Mouse (Mus musculus): ENCODE data around the gene H6pd. TPM values are rescaled to one million over a fixed set of nuclear protein-coding genes. Genes with fewer than 3 reads are reported as not detected.

H6pd gene
- polyA plus RNA-seq, 1 experiment: 14.9 TPM

GRCm38 (mm10) chr4:149988301-149988700, 20.5 kb downstream of the H6pd start:
- H3K4me3 ChIP-seq (ENCODE audit: insufficient read depth, poor library complexity, severe bottlenecking): no peak overlapping the region
- H3K79me3 ChIP-seq (ENCODE audit: low read depth): no peaks in the 10 kb centered on the region
- peaks cover 1% of the 10 kb centered on the region for H3K36me3 ChIP-seq (ENCODE audit: control insufficient read depth, insufficient read depth)
- H3K79me2 ChIP-seq (ENCODE audit: control insufficient read depth, insufficient read depth): no peaks in the 10 kb centered on the region
- H3ac ChIP-seq (ENCODE audit: control insufficient read depth, insufficient read length, low read depth): no peak overlapping the region
- no peaks in the 10 kb centered on the region for H3K27me3 ChIP-seq (ENCODE audit: control insufficient read depth, insufficient read depth, insufficient read length)
- TF ChIP-seq MAX (IDR thresholded peaks at IDR 0.05) (no peak), FOSL1 (IDR thresholded peaks at IDR 0.05; ENCODE audit: insufficient read depth, low read length, poor library complexity, severe bottlenecking) (no peak), USF1 (IDR thresholded peaks at IDR 0.05; ENCODE audit: low read depth) (no peak), MYOD1 (IDR thresholded peaks at IDR 0.05; ENCODE audit: control insufficient read depth, insufficient read length, low read depth) (no peak), MYOG (IDR thresholded peaks at IDR 0.05; ENCODE audit: control insufficient read depth, extremely low read depth, insufficient read length) (no peak), CEBPB (IDR thresholded peaks at IDR 0.05; ENCODE audit: low read depth) (no peak), CTCF (IDR thresholded peaks at IDR 0.05; ENCODE audit: control insufficient read depth, insufficient read depth, insufficient read length) (no peak)

DNA sequence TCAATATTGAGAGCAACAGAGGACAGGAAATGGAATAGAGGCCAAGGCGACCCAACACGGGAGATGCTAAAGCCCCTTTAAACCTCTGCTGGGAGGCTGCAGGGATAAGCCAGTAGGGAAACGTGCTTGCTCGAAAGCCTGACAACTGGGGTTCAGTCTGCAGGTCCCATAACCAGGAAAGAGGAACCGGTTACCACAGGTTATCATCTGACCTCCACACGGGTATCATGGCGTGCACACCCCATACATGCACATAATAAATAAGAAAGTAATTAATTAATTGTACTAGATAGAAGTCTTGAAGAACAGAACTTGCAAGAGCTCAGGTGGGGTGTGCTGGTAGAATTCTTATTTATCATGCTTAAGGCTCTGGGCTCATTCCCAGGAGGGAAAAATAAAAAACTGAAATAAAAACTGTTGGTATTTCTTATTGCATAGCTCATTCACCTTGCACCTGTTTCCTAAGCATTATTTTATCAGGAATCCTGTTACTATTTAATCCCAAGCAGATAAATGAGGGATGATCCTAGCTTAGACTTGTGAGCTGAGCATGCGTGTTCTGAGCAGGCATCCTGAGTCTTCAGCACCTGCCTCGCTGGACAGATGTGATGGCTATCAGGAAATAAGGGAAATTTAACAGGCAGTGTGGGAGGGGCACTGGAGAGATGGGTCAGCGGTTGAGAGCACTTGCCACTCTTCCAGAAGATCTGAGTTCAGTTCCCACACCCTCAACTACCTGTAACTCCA, 22.0 kb downstream of the H6pd start:
- no peaks in the 10 kb centered on the region for H3K79me3 ChIP-seq (ENCODE audit: low read depth)
- no peaks in the 10 kb centered on the region for H3K27me3 ChIP-seq (ENCODE audit: control insufficient read depth, insufficient read depth, insufficient read length)
- peaks cover 3% of the 10 kb centered on the region for H3K36me3 ChIP-seq (ENCODE audit: control insufficient read depth, insufficient read depth)
- no peak for TF ChIP-seq MYOD1 (IDR thresholded peaks at IDR 0.05; ENCODE audit: control insufficient read depth, insufficient read length, low read depth)
- TF ChIP-seq MAX (IDR thresholded peaks at IDR 0.05): no peak
- TF ChIP-seq MYOG (IDR thresholded peaks at IDR 0.05; ENCODE audit: control insufficient read depth, extremely low read depth, insufficient read length): no peak
- TF ChIP-seq FOSL1 (IDR thresholded peaks at IDR 0.05; ENCODE audit: insufficient read depth, low read length, poor library complexity, severe bottlenecking): no peak
- TF ChIP-seq CTCF (IDR thresholded peaks at IDR 0.05; ENCODE audit: control insufficient read depth, insufficient read depth, insufficient read length): no peak
- no peak for TF ChIP-seq CEBPB (IDR thresholded peaks at IDR 0.05; ENCODE audit: low read depth)
- no peak for TF ChIP-seq USF1 (IDR thresholded peaks at IDR 0.05; ENCODE audit: low read depth)
- no peak overlapping the region for H3K4me3 ChIP-seq (ENCODE audit: insufficient read depth, poor library complexity, severe bottlenecking)
- no peaks in the 10 kb centered on the region for H3K79me2 ChIP-seq (ENCODE audit: control insufficient read depth, insufficient read depth)
- no peak overlapping the region for H3ac ChIP-seq (ENCODE audit: control insufficient read depth, insufficient read length, low read depth)

DNA sequence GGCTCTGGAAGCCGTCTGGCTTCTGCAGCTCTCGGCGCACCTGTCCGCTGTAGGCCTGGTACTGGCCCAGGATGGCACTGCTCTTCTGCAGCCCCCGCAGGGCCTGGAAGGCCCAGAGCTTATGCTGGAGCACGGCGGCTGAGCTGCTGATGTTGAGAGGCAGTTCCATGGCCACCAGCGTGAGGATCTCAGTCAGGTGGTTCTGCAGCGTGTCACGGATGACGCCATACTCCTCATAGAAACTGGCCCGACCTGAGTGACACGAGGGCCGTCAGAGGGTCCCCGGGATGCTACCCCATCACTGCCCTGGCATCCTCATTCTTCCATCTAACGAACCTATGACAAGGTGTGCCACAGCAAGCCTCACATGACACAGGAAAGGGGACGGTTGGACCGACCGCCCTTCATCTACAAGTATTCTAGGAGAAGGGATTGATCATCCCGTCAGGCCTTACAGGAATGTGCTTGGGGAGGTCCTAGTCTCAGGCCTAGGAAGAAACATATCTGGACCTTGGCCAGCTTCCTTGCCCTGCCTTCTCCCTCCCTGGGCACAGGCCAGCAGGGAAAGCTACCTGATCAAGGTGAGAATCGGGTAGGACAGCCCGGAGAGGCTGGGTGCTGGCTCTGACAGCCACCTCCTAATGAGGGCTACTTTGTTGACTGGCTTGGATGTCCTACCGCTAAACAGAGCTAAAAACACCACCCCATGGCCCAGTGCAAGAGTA, 24.7 kb downstream of the H6pd start:
- Histone ChIP-seq H3K36me3 (ENCODE audit: control insufficient read depth, insufficient read depth) (peaks cover 12% of the 10 kb centered on the region), H3ac (ENCODE audit: control insufficient read depth, insufficient read length, low read depth) (no peak overlapping the region), H3K79me2 (ENCODE audit: control insufficient read depth, insufficient read depth) (no peaks in the 10 kb centered on the region), H3K27me3 (ENCODE audit: control insufficient read depth, insufficient read depth, insufficient read length) (no peaks in the 10 kb centered on the region), H3K79me3 (ENCODE audit: low read depth) (no peaks in the 10 kb centered on the region), H3K4me3 (ENCODE audit: insufficient read depth, poor library complexity, severe bottlenecking) (no peak overlapping the region)
- TF ChIP-seq CTCF (IDR thresholded peaks at IDR 0.05; ENCODE audit: control insufficient read depth, insufficient read depth, insufficient read length) (no peak), MAX (IDR thresholded peaks at IDR 0.05) (no peak), FOSL1 (IDR thresholded peaks at IDR 0.05; ENCODE audit: insufficient read depth, low read length, poor library complexity, severe bottlenecking) (no peak), CEBPB (IDR thresholded peaks at IDR 0.05; ENCODE audit: low read depth) (no peak), MYOD1 (IDR thresholded peaks at IDR 0.05; ENCODE audit: control insufficient read depth, insufficient read length, low read depth) (no peak), USF1 (IDR thresholded peaks at IDR 0.05; ENCODE audit: low read depth) (no peak), MYOG (IDR thresholded peaks at IDR 0.05; ENCODE audit: control insufficient read depth, extremely low read depth, insufficient read length) (no peak)

DNA sequence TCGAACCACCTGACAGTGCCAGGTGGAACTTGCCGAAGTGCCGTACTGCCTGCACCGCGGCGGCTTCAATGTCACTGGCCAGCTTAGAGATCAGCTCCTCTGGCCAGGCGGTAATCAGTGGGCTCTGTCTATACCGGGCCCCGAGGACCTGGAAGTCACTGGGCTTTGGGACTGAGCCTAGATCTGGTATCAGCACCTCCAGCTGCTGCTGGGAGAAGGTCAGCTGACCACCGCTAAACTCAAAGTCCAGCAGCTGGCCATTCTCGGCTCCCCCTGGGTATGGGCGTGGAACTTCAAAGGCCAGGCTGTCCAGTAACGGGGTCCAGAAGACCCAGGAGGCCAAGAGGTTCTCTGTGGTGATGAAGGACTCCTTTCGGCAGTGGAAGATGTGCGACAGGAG, 26.7 kb downstream of the H6pd start:
- H3K27me3 ChIP-seq (ENCODE audit: control insufficient read depth, insufficient read depth, insufficient read length): no peaks in the 10 kb centered on the region
- no peak overlapping the region for H3ac ChIP-seq (ENCODE audit: control insufficient read depth, insufficient read length, low read depth)
- H3K79me3 ChIP-seq (ENCODE audit: low read depth): no peaks in the 10 kb centered on the region
- TF ChIP-seq FOSL1 (IDR thresholded peaks at IDR 0.05; ENCODE audit: insufficient read depth, low read length, poor library complexity, severe bottlenecking) (no peak), CEBPB (IDR thresholded peaks at IDR 0.05; ENCODE audit: low read depth) (no peak), MYOD1 (IDR thresholded peaks at IDR 0.05; ENCODE audit: control insufficient read depth, insufficient read length, low read depth) (no peak), USF1 (IDR thresholded peaks at IDR 0.05; ENCODE audit: low read depth) (no peak), MAX (IDR thresholded peaks at IDR 0.05) (no peak), MYOG (IDR thresholded peaks at IDR 0.05; ENCODE audit: control insufficient read depth, extremely low read depth, insufficient read length) (no peak), CTCF (IDR thresholded peaks at IDR 0.05; ENCODE audit: control insufficient read depth, insufficient read depth, insufficient read length) (no peak)
- no peak overlapping the region for H3K4me3 ChIP-seq (ENCODE audit: insufficient read depth, poor library complexity, severe bottlenecking)
- H3K36me3 ChIP-seq (ENCODE audit: control insufficient read depth, insufficient read depth): peaks cover 12% of the 10 kb centered on the region
- no peaks in the 10 kb centered on the region for H3K79me2 ChIP-seq (ENCODE audit: control insufficient read depth, insufficient read depth)

DNA sequence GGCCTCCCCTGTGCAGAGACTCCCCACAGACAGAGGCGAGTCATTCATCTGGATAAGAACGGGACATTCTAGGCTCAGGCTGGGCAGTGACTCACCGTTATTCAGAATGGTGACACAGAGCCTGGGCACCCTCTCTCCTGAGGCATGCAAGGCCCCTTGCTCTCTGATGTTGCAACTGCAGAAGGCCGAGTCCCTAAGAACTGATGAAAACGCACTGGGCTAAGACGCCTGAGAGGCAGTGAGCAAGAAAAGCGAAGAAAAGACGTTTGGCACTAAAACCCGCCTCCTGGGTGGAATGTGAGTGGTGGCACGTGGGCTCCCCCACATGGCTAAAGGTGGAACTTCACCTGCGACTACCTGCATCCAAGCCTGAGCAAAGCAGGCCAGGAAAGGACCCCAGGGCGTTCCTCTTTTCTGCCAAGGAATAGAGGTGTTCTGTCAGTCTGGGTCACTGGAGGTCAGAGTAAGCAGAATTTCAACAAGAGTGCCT, 29.0 kb downstream of the H6pd start:
- Histone ChIP-seq H3K27me3 (ENCODE audit: control insufficient read depth, insufficient read depth, insufficient read length) (no peaks in the 10 kb centered on the region), H3K4me3 (ENCODE audit: insufficient read depth, poor library complexity, severe bottlenecking) (no peak overlapping the region), H3K79me3 (ENCODE audit: low read depth) (no peaks in the 10 kb centered on the region), H3K79me2 (ENCODE audit: control insufficient read depth, insufficient read depth) (no peaks in the 10 kb centered on the region), H3ac (ENCODE audit: control insufficient read depth, insufficient read length, low read depth) (no peak overlapping the region), H3K36me3 (ENCODE audit: control insufficient read depth, insufficient read depth) (peaks cover 12% of the 10 kb centered on the region)
- TF ChIP-seq CTCF (IDR thresholded peaks at IDR 0.05; ENCODE audit: control insufficient read depth, insufficient read depth, insufficient read length): peak; percentile 70
- TF ChIP-seq MAX (IDR thresholded peaks at IDR 0.05): peak; percentile 85
- TF ChIP-seq USF1 (IDR thresholded peaks at IDR 0.05; ENCODE audit: low read depth): peak; percentile 61
- TF ChIP-seq MYOD1 (IDR thresholded peaks at IDR 0.05; ENCODE audit: control insufficient read depth, insufficient read length, low read depth): no peak
- TF ChIP-seq FOSL1 (IDR thresholded peaks at IDR 0.05; ENCODE audit: insufficient read depth, low read length, poor library complexity, severe bottlenecking): peak; percentile 86
- TF ChIP-seq CEBPB (IDR thresholded peaks at IDR 0.05; ENCODE audit: low read depth): peak; percentile 98
- no peak for TF ChIP-seq MYOG (IDR thresholded peaks at IDR 0.05; ENCODE audit: control insufficient read depth, extremely low read depth, insufficient read length)
